Mouse (Mus musculus): ENCODE data around the gene Ppp1r11. TPM values are rescaled to one million over a fixed set of nuclear protein-coding genes. Genes with fewer than 3 reads are reported as not detected.

Gene Ppp1r11
- total RNA-seq, 2 experiments from 2014 or later: 95.1 to 96.8 TPM

DNA sequence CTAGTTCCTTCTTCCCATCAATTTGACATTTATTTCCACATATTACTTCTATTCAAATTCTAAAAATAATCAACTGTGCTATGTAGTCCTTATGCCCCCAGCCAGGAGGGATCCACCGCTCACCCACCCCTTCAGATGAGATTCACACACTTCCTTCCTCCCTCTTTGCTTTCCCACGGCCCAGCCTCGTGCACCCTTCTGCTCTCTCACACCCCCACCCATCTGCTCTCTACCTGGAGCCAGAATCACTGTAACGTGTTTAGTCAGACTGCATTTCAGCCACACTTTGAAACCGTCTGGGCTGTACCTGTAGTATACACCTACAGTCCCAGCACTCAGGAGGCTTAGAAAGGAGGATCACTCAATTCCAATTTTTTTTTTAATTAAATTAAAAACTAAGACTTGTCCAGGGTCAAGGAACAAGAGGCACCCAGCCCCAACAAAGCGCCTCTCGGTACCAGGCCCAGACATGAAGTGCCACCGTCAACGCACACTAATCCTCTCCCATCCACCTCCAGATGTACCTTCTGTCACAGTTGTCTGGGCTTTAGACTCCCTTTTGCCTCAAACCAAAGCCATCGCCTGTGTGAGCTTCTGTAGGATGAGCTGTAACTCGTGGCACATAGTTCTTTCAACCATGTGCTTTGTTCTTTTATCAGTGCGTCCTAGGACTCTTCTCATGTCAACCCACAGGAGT lies 22.2 kb downstream of the Ppp1r11 start:
- DNase-seq: no peak
- intact Hi-C loops (cut with DNase I): no loop called here

DNA sequence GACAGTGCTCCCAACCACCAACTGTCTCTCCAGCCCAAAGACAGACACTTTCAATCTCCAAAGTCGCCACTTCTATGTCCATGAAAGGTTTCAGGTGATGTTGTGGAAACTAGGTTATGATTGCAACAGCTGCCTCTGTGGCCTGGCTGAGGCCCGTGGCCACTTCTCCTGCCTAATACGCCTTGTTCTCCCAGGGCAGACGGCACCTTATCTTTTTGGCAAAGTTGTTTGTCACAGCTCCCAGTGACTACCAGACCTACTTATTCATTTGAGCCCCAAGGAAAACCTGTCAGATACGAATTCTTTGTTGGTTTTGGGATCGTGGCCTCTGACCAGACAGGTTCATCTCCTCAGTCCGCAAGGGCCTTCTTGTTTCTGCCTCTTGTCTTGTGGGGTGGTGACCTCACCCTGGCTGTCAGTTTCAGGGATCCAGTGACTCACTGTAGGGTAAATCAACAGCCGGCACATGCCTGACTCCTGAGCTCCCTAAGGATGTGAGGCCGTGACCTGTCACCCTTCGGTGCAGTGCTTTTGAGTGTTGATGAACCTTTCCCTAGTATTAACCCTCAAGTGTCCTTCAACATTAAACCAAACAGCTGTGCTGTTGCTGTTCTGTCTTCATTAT lies 23.9 kb downstream of the Ppp1r11 start:
- no peak for DNase-seq

DNA sequence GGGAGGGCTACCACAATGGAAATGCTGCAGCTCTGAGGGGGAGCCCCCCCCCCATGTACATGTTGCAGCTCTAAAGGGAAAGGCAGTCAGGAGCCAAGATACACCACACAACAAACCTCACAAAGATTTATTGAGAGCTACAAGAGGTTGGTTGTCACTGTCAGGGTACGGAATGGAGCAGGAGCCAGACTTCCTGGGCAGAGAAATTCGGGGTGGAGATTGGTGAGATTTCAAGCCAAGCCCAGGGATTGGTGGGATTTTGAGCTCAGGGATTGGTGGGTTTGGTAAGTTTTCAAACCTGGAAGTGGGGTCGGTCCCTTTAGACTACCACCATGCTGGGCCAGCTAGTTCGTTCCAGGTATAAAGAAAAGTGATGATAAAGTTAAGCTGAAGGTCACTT lies 28.1 kb downstream of the Ppp1r11 start:
- no peak for DNase-seq
- intact Hi-C loops (cut with DNase I): no loop called here

More for the DNA sequence above, 23.9 kb downstream of the Ppp1r11 start:
- intact Hi-C loops (cut with DNase I): no loop called here

GRCm38 (mm10) chr17:36922715-36923114 lies 28.8 kb downstream of the Ppp1r11 start:
- intact Hi-C loops (cut with DNase I): no loop called here
- DNase-seq: no peak

DNA sequence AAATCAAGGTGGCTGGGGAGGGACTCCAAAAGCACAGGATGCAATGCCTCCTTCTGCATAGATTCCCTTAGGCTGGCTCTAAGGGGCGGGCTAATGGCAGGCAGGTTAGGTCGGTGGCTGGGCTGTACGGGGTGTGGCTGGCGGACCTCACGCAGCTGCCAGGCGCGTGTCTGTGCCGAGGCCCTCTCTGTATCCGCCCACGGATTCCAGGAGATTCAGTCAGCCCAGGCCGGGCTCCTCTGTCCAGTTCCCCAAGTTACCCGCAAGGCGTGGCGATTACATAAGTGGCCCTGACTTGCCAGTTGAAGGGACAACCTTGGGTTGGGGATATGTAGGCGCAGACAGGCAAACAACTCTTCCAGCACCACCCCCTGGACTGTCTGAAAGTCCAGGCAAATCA lies 31.3 kb downstream of the Ppp1r11 start:
- intact Hi-C loops (cut with DNase I): no loop called here
- no peak for DNase-seq

GRCm38 (mm10) chr17:36915076-36915475 lies 36.5 kb downstream of the Ppp1r11 start:
- peak; percentile 57 to 76 for DNase-seq
- intact Hi-C loops (cut with DNase I): loop anchor here (1.0 to 2.0 kb wide), 4 partner anchors 28 to 132 kb away; partner anchors contain the start of genes Rnf39, Znrd1 and Znrd1as

- peak; percentile 72 to 82 for DNase-seq
- intact Hi-C loops (cut with DNase I): loop anchor here (2.0 kb wide), 3 partner anchors 29 to 133 kb away; partner anchors contain the start of genes Rnf39, Znrd1 and Znrd1as
These were observed 37.4 kb downstream of the Ppp1r11 start for GRCm38 (mm10) chr17:36914108-36914507.

- DNase-seq: no peak
- intact Hi-C loops (cut with DNase I): no loop called here
These were observed 39.5 kb downstream of the Ppp1r11 start for GRCm38 (mm10) chr17:36912031-36912430.

GRCm38 (mm10) chr17:36909802-36910201 lies 41.7 kb downstream of the Ppp1r11 start:
- no peak for DNase-seq
- intact Hi-C loops (cut with DNase I): no loop called here

GRCm38 (mm10) chr17:36908235-36908634 lies 43.3 kb downstream of the Ppp1r11 start:
- no peak for DNase-seq
- intact Hi-C loops (cut with DNase I): no loop called here

DNA sequence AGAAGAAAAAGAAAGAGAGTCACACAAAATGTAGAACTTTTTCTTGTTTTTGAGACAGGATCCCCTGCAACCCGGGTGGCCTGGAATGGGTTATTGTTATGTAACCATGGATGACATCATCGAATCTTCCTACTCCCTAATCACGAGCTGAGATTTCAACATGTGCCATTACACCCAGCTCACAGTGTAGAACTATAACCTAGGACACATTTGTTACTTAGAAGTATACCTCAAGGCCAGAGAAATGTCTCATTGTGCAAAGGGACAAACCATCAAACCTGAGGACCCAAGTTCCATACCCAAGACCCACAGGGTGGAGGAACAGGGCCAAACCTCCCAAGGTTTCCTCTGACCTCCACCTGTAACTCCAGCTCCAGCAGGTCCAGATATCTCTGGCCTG lies 47.9 kb downstream of the Ppp1r11 start:
- DNase-seq: no peak
- intact Hi-C loops (cut with DNase I): no loop called here

DNA sequence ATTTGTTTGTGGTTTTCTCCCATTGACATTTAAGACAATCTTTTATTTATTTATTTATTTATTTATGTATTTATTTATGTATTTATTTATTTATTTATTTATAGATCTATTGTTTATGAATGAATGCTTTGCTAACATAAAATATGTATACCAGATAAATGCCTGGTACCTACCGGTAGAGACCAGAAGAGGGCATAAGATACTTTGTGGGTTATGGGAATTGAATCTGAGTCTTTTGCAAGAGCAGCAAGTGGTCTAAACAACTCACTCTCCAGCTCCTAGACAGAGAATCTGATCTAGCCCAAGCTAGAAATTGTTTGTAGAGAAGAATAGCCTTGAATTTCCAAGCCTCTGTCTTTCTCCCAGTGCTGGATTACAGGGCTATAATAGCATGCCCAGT lies 50.9 kb downstream of the Ppp1r11 start:
- intact Hi-C loops (cut with DNase I): no loop called here
- DNase-seq: no peak

DNA sequence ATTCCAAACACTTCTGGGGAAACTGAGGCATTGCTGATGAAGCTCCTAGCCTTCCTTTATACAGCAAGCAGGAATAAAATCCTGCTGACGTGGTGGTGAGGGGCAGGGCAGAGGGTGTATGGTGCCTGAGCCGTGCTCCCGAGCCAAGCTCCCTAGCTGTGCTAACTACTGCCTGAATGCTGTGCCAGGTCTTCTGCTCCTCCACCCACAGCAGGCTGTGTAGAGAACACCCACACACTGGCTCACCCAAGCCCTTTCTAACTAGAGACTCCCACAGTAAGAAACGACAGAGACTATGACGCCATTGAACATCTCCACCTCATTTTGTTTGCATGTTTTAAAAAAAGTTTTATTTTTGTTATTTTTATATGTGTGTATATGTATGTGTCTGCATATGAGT lies 51.5 kb downstream of the Ppp1r11 start:
- no peak for DNase-seq
- intact Hi-C loops (cut with DNase I): no loop called here

DNA sequence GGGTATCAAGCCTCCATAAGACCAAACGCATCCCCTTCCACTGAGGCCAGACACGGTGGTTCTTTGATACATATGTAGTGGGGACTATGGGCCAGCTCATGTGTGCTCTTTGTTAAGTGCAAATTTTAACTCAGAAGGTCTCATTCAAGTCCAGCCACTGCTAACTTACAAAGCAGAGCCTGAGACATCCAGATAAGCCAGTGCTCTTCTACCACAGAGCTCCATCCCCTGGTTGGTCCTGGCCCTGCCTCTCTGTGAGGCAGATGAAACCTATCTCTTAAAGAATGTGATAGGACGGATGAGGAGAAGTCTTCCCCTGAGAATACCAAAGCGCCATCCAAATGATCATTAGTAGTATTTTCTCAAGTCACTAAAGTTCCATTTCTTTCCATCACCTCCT lies 52.2 kb downstream of the Ppp1r11 start:
- intact Hi-C loops (cut with DNase I): loop anchor here (5.0 kb wide), 2 partner anchors 77 to 148 kb away; partner anchors contain the start of gene Gabbr1
- DNase-seq: no peak

Other genes starting within 250 kb of the Ppp1r11 start
- gene H2-M10.5, start 178.8 kb downstream of the Ppp1r11 start, total RNA-seq (2021): not detected
- not detected for gene H2-M10.6, start 139.6 kb downstream of the Ppp1r11 start, total RNA-seq (2021)
- gene Trim26, start 114.6 kb downstream of the Ppp1r11 start, total RNA-seq (2021): 10 to 100 TPM; 22.2 to 23.6 TPM
- gene Trim15, start 84.5 kb downstream of the Ppp1r11 start, total RNA-seq (2021): not detected
- gene Trim10, start 82.2 kb downstream of the Ppp1r11 start, total RNA-seq (2021): under 1 TPM; 0.41 to 0.64 TPM
- gene Trim40, start 61.6 kb downstream of the Ppp1r11 start, total RNA-seq (2021): not detected
- not detected for gene Trim31, start 53.6 kb downstream of the Ppp1r11 start, total RNA-seq (2021)
- under 1 TPM; 0.76 to 0.92 TPM for gene Rnf39, start 8.8 kb downstream of the Ppp1r11 start, total RNA-seq (2021)
- 10 to 100 TPM; 24.1 to 27.6 TPM for gene Znrd1, start 6.8 kb upstream of the Ppp1r11 start, total RNA-seq (2021)
- 10 to 100 TPM; 13.3 to 13.5 TPM for gene Znrd1as, start 6.9 kb upstream of the Ppp1r11 start, total RNA-seq (2021)
- gene 2410137M14Rik, start 29.5 kb upstream of the Ppp1r11 start, total RNA-seq (2021): not detected
- gene H2-M5, start 37.8 kb upstream of the Ppp1r11 start, total RNA-seq (2021): not detected
- gene Zfp57, start 49.4 kb upstream of the Ppp1r11 start, total RNA-seq (2021): 1 to 10 TPM; 1.0 to 1.8 TPM
- not detected for gene Mog, start 71.7 kb upstream of the Ppp1r11 start, total RNA-seq (2021)
- gene Gabbr1, start 94.2 kb upstream of the Ppp1r11 start, total RNA-seq (2021): 1 to 10 TPM; 8.6 to 9.4 TPM
- gene Olfr90, start 136.8 kb upstream of the Ppp1r11 start, total RNA-seq (2021): not detected
- gene Olfr91, start 146.5 kb upstream of the Ppp1r11 start, total RNA-seq (2021): not detected
- not detected for gene Olfr92, start 168.3 kb upstream of the Ppp1r11 start, total RNA-seq (2021)
- not detected for gene Olfr93, start 209.8 kb upstream of the Ppp1r11 start, total RNA-seq (2021)
- not detected for gene Ubd, start 242.2 kb upstream of the Ppp1r11 start, total RNA-seq (2021)
- gene Olfr94, start 249.3 kb upstream of the Ppp1r11 start, total RNA-seq (2021): not detected